23 mouse cellular contexts compared by ENCODE assay signal in the genomic region with DNA sequence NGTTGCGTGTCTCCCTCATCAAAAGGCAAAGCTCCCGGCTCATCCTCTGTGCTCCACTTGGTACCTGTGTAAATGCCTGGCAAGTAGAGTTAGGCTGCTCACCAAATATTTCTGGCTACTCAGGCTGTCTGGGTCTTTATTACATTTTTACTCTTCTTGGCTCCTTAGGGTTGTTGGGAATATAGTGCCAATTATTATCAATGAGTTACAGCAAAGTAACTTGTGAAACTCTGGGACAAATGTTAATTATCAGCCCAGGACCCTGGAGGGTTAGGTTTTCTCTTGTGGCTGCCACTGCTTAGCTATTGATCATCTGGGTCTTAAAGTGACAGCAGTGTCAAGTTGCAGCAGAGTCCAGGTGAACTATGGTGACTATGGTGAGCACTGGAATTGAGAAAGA. TPM values are rescaled to one million over a fixed set of nuclear protein-coding genes. Genes with fewer than 3 reads are reported as not detected.
"Had no signal": no experiment of that assay in that cellular context is flagged by ENCODE, and none has a peak within 500 bp of the region (broad histone marks: within the 10 kb centered on the region; RNA-seq: fewer than 3 reads in every experiment).

No protein-coding gene starts in this region.

- ATAC-seq: forebrain, postnatal 0 days; hindbrain, postnatal 0 days; intestine, embryonic 16.5 days; liver, embryonic 12.5 days had no signal

- DNase-seq: forebrain, postnatal 0 days; gastrocnemius, postnatal 14 days; gastrocnemius, postnatal 36 days; heart, adult 2 months; heart, postnatal 14 days; heart, postnatal 36 days; kidney, adult 11 months; kidney, postnatal 14 days had no signal

- H3K27ac ChIP-seq: heart, adult 2 months; heart, embryonic 13.5 days; heart, embryonic 15.5 days; hindbrain, embryonic 13.5 days; hindbrain, embryonic 15.5 days; hindbrain, postnatal 0 days; kidney, postnatal 0 days; layer of hippocampus, adult 2 months; left cerebral cortex, adult 2 months; limb, embryonic 10.5 days; limb, embryonic 12.5 days; liver, embryonic 12.5 days; liver, embryonic 14.5 days had no signal

- H3K27me3 ChIP-seq: heart, embryonic 13.5 days; heart, embryonic 15.5 days; hindbrain, embryonic 13.5 days; hindbrain, embryonic 15.5 days; limb, embryonic 12.5 days; liver, embryonic 12.5 days had no signal

- H3K4me2 ChIP-seq: heart, embryonic 11.5 days; heart, embryonic 13.5 days; heart, embryonic 15.5 days; hindbrain, embryonic 13.5 days; hindbrain, embryonic 15.5 days; limb, embryonic 12.5 days; liver, embryonic 12.5 days had no signal

- H3K9ac ChIP-seq: forebrain, postnatal 0 days; heart, embryonic 13.5 days; heart, embryonic 15.5 days; hindbrain, embryonic 13.5 days; hindbrain, embryonic 15.5 days; limb, embryonic 12.5 days; liver, embryonic 12.5 days; liver, embryonic 14.5 days had no signal

- H3K9me3 ChIP-seq: heart, embryonic 13.5 days; heart, embryonic 15.5 days; hindbrain, embryonic 13.5 days; hindbrain, embryonic 15.5 days; limb, embryonic 10.5 days; limb, embryonic 12.5 days; liver, embryonic 12.5 days had no signal

- H3K36me3 ChIP-seq: heart, embryonic 13.5 days; heart, embryonic 15.5 days; hindbrain, embryonic 13.5 days; hindbrain, embryonic 15.5 days; limb, embryonic 10.5 days; limb, embryonic 12.5 days; liver, embryonic 12.5 days had no signal

- H3K4me1 ChIP-seq: heart, embryonic 15.5 days; hindbrain, embryonic 13.5 days; hindbrain, embryonic 15.5 days; limb, embryonic 10.5 days; limb, embryonic 12.5 days; liver, embryonic 12.5 days had no signal

- H3K4me3 ChIP-seq: heart, adult 2 months; heart, embryonic 13.5 days; heart, embryonic 15.5 days; hindbrain, embryonic 13.5 days; hindbrain, embryonic 15.5 days; layer of hippocampus, adult 2 months; left cerebral cortex, adult 2 months; limb, embryonic 10.5 days; limb, embryonic 12.5 days; liver, embryonic 12.5 days had no signal

RNA-seq across cellular contexts. Expression of a gene that starts 11.5 kb away (rescaled TPM):
- total RNA-seq: hematopoietic stem cell, adult 5-6 weeks had no signal
